Mouse (Mus musculus): ENCODE data around the gene Spock1. TPM values are rescaled to one million over a fixed set of nuclear protein-coding genes. Genes with fewer than 3 reads are reported as not detected.

Spock1 gene
- polyA plus RNA-seq, 1 experiment from 2014 or later: 1.6 TPM

DNA sequence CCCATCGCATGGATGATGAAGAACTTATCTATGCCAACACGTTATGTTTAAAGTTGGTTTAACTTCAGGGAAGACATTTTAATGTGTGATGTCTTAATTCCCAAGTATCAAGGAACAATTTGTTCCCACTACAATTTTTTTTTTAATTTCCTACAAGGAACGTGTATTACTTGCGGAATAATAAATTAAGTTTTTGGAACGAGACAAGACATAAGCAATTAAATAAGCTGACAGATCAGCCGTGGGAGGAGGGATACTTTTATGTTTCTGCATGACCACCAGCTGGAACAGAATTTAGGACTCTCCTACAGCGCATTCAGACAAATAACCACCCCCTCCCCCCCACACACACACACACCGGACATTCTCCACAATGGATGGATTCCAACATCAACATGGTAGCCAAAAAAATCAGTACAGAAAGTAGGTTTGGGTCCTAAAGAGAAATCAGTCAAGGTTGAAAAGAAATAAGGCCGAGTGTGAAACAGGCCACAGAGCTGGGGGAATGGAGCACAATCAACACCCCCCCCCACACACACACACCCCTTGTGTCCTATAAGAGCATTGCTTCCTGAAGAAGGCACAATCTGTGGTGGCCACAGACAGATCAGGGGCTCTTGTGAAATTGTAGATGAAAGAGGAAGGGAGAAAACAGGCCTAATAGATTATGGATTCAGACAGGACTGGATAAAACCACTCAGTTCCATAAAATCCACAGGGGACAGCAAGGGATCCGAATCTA, 111.0 kb downstream of the Spock1 start:
- H3K4me3 ChIP-seq (ENCODE audit: low read depth, low read length): no peak overlapping the region
- 60% methylated on average over 10 of the region's 10 CpGs for WGBS
- H3K4me2 ChIP-seq (replicated peaks; ENCODE audit: low read depth): no peak overlapping the region
- H3K4me1 ChIP-seq (replicated peaks; ENCODE audit: control insufficient read depth, insufficient read depth): no peaks in the 10 kb centered on the region
- H3K27ac ChIP-seq (replicated peaks): no peak overlapping the region
- ATAC-seq (ENCODE audit: low FRiP score, low TSS enrichment) (no peak), DNase-seq (ENCODE audit: low spot score) (no peak)
- TF ChIP-seq CTCF (IDR thresholded peaks at IDR 0.05; ENCODE audit: low read depth): no peak
- no peak for TF ChIP-seq EP300 (optimal IDR thresholded peaks at IDR 0.05)
- no peaks in the 10 kb centered on the region for H3K9me3 ChIP-seq (ENCODE audit: control insufficient read depth, low read length)
- no peaks in the 10 kb centered on the region for H3K36me3 ChIP-seq (ENCODE audit: control insufficient read depth, insufficient read depth, low read length)
- H3K27me3 ChIP-seq (ENCODE audit: control insufficient read depth, insufficient read depth, low read length): no peaks in the 10 kb centered on the region
- H3K9ac ChIP-seq (ENCODE audit: low read length): no peak overlapping the region

DNA sequence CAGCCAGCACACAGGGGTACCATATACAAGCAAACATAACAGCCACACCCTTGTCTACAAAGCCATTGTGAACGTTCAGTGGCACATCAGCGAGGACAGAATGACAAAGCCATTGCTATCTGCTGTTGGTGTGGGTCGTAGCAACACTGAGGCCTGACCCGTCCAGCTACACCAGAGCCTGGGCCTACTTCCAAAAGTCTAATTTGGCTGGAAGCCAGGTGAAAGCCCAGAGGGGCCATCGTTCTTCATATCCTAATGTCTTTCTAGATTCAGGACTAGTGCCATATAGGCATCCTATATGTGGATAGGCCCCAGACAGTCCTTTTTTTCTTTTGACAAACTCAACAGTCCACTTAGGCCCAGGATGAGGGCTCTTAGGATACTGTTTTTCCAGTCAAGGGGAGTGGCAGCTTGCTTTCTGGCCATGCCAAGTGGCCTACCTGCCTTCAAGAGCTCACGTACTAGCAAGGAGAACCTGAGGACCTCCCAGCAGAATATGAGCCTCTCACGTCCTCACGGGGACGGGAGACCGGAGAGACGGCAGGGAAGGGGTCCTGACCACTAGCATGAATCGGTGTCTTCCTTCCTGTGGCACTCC, 114.4 kb downstream of the Spock1 start:
- H3K27me3 ChIP-seq (ENCODE audit: control insufficient read depth, insufficient read depth, low read length): no peaks in the 10 kb centered on the region
- H3K4me1 ChIP-seq (replicated peaks; ENCODE audit: control insufficient read depth, insufficient read depth): no peaks in the 10 kb centered on the region
- H3K27ac ChIP-seq (replicated peaks): no peak overlapping the region
- H3K4me3 ChIP-seq (ENCODE audit: low read depth, low read length): no peak overlapping the region
- H3K36me3 ChIP-seq (ENCODE audit: control insufficient read depth, insufficient read depth, low read length): no peaks in the 10 kb centered on the region
- TF ChIP-seq CTCF (IDR thresholded peaks at IDR 0.05; ENCODE audit: low read depth) (no peak), EP300 (optimal IDR thresholded peaks at IDR 0.05) (no peak)
- H3K9me3 ChIP-seq (ENCODE audit: control insufficient read depth, low read length): no peaks in the 10 kb centered on the region
- 67% methylated on average over 12 of the region's 12 CpGs for WGBS
- no peak overlapping the region for H3K9ac ChIP-seq (ENCODE audit: low read length)
- ATAC-seq (ENCODE audit: low FRiP score, low TSS enrichment) (no peak), DNase-seq (ENCODE audit: low spot score) (no peak)
- H3K4me2 ChIP-seq (replicated peaks; ENCODE audit: low read depth): no peak overlapping the region

- Histone ChIP-seq H3K9me3 (ENCODE audit: control insufficient read depth, low read length) (no peaks in the 10 kb centered on the region), H3K27ac (replicated peaks) (no peak overlapping the region), H3K9ac (ENCODE audit: low read length) (no peak overlapping the region), H3K4me3 (ENCODE audit: low read depth, low read length) (no peak overlapping the region), H3K4me2 (replicated peaks; ENCODE audit: low read depth) (no peak overlapping the region), H3K36me3 (ENCODE audit: control insufficient read depth, insufficient read depth, low read length) (no peaks in the 10 kb centered on the region), H3K27me3 (ENCODE audit: control insufficient read depth, insufficient read depth, low read length) (no peaks in the 10 kb centered on the region), H3K4me1 (replicated peaks; ENCODE audit: control insufficient read depth, insufficient read depth) (no peaks in the 10 kb centered on the region)
- ATAC-seq (ENCODE audit: low FRiP score, low TSS enrichment) (no peak), DNase-seq (ENCODE audit: low spot score) (no peak)
- TF ChIP-seq EP300 (optimal IDR thresholded peaks at IDR 0.05): no peak
- no peak for TF ChIP-seq CTCF (IDR thresholded peaks at IDR 0.05; ENCODE audit: low read depth)
- WGBS: 51% methylated on average over 5 of the region's 5 CpGs
Observed at GRCm38 (mm10) chr13:57789796-57790195, 118.3 kb downstream of the Spock1 start.

GRCm38 (mm10) chr13:57788299-57788698, 119.8 kb downstream of the Spock1 start:
- peak; percentile 15; the same call in 1 of the 2 replicates for TF ChIP-seq CTCF (IDR thresholded peaks at IDR 0.05; ENCODE audit: low read depth)
- TF ChIP-seq EP300 (optimal IDR thresholded peaks at IDR 0.05): no peak
- no peak for DNase-seq (ENCODE audit: low spot score)
- no peak overlapping the region for H3K4me3 ChIP-seq (ENCODE audit: low read depth, low read length)
- no peak overlapping the region for H3K4me2 ChIP-seq (replicated peaks; ENCODE audit: low read depth)
- no peaks in the 10 kb centered on the region for H3K9me3 ChIP-seq (ENCODE audit: control insufficient read depth, low read length)
- H3K9ac ChIP-seq (ENCODE audit: low read length): no peak overlapping the region
- H3K36me3 ChIP-seq (ENCODE audit: control insufficient read depth, insufficient read depth, low read length): no peaks in the 10 kb centered on the region
- 96% methylated on average over 4 of the region's 4 CpGs for WGBS
- no peaks in the 10 kb centered on the region for H3K4me1 ChIP-seq (replicated peaks; ENCODE audit: control insufficient read depth, insufficient read depth)
- H3K27me3 ChIP-seq (ENCODE audit: control insufficient read depth, insufficient read depth, low read length): no peaks in the 10 kb centered on the region
- no peak for ATAC-seq (ENCODE audit: low FRiP score, low TSS enrichment)
- H3K27ac ChIP-seq (replicated peaks): no peak overlapping the region

GRCm38 (mm10) chr13:57786278-57786677, 121.9 kb downstream of the Spock1 start:
- Histone ChIP-seq H3K9me3 (ENCODE audit: control insufficient read depth, low read length) (no peaks in the 10 kb centered on the region), H3K4me1 (replicated peaks; ENCODE audit: control insufficient read depth, insufficient read depth) (no peaks in the 10 kb centered on the region), H3K36me3 (ENCODE audit: control insufficient read depth, insufficient read depth, low read length) (no peaks in the 10 kb centered on the region), H3K4me2 (replicated peaks; ENCODE audit: low read depth) (no peak overlapping the region), H3K27me3 (ENCODE audit: control insufficient read depth, insufficient read depth, low read length) (no peaks in the 10 kb centered on the region), H3K4me3 (ENCODE audit: low read depth, low read length) (no peak overlapping the region), H3K27ac (replicated peaks) (no peak overlapping the region), H3K9ac (ENCODE audit: low read length) (no peak overlapping the region)
- TF ChIP-seq CTCF (IDR thresholded peaks at IDR 0.05; ENCODE audit: low read depth) (no peak), EP300 (optimal IDR thresholded peaks at IDR 0.05) (no peak)
- ATAC-seq (ENCODE audit: low FRiP score, low TSS enrichment) (no peak), DNase-seq (ENCODE audit: low spot score) (no peak)
- WGBS: 61% methylated on average over 8 of the region's 8 CpGs

- Histone ChIP-seq H3K4me1 (replicated peaks; ENCODE audit: control insufficient read depth, insufficient read depth) (no peaks in the 10 kb centered on the region), H3K9ac (ENCODE audit: low read length) (no peak overlapping the region), H3K4me2 (replicated peaks; ENCODE audit: low read depth) (no peak overlapping the region), H3K27me3 (ENCODE audit: control insufficient read depth, insufficient read depth, low read length) (no peaks in the 10 kb centered on the region), H3K4me3 (ENCODE audit: low read depth, low read length) (no peak overlapping the region), H3K9me3 (ENCODE audit: control insufficient read depth, low read length) (no peaks in the 10 kb centered on the region), H3K36me3 (ENCODE audit: control insufficient read depth, insufficient read depth, low read length) (no peaks in the 10 kb centered on the region), H3K27ac (replicated peaks) (no peak overlapping the region)
- DNase-seq (ENCODE audit: low spot score) (peak; percentile 30), ATAC-seq (ENCODE audit: low FRiP score, low TSS enrichment) (no peak)
- TF ChIP-seq EP300 (optimal IDR thresholded peaks at IDR 0.05) (no peak), CTCF (IDR thresholded peaks at IDR 0.05; ENCODE audit: low read depth) (no peak)
- WGBS: 59% methylated on average over 12 of the region's 12 CpGs
Observed at GRCm38 (mm10) chr13:57782975-57783374, 125.2 kb downstream of the Spock1 start.

All from stomach, postnatal 0 days (tissue).